Mouse (Mus musculus) B cell, adult 2 months (primary cell): Measurements from ENCODE around the gene Flnb.

Experiments used
- DNase-seq, 2 experiments: peaks; one replicate each; pipeline ENCODE4 v3.0.0; 2022

Flnb gene

GRCm38 (mm10) chr14:7826151-7826937 lies 8.6 kb downstream of the Flnb start:
- DNase-seq: no peak

DNA sequence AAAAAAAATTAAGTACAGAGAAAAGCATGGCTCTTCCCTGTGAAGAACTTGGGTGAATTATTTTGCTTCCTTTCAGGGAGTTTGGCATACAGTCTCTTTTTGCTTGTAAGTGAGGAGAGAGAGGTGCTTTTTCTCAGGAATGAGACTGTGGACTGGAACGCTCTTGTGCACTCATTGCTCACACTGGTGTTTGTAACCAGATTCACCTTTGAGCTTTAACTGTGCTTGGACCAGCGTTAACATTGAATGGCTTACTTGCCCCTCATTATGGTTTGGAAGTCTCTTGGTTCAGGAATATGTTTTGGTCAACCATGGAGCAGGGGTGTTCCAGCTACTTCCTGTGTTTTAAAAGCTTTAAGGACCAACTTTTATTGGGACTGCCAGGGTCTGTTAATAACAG lies 11.4 kb downstream of the Flnb start:
- DNase-seq: no peak

GRCm38 (mm10) chr14:7831770-7832439 lies 14.1 kb downstream of the Flnb start:
- no peak for DNase-seq

DNA sequence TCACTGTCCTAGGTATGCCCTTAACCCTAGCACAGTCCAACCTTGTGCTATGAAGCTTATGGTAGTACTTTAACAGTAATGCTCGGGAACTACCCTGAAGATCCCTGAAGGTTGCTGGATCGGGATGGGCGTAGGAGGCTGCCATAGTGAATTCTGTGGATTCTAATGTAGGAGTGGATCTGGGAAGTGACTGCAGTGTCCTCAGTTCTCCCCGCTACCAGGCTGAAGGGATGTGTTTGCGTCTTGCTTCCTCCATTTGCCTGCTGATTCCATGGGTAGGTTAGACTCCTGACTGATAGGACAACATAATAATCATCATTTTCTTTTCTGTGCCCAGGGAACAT lies 14.7 kb downstream of the Flnb start:
- DNase-seq: no peak

GRCm38 (mm10) chr14:7833458-7833857 lies 15.7 kb downstream of the Flnb start:
- DNase-seq: no peak

DNA sequence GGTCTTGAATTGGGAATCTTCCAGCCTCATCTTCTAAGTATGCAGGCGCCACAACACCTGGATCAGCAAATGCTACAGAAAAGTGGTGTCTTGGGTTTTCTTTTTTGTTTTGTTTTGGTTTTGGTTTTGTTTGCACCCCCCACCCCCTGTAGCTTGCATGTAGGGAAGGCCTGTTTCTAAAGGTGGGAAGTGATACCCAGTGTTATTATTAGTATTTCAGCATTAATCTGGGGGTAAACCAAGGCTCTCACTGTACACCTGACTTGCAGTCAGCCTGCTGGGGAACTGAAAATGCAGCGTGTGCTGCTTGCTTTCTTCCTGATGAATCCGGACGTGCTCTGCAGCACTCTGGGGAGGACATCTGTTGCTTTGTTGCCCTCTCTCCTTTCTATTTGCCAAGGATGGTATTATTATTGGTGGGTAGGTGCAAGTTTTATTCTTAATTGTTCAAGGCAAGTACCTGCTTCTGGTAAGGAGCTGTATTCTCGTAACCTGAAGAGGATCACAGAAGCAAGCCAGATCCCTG lies 20.9 kb downstream of the Flnb start:
- DNase-seq: no peak

DNA sequence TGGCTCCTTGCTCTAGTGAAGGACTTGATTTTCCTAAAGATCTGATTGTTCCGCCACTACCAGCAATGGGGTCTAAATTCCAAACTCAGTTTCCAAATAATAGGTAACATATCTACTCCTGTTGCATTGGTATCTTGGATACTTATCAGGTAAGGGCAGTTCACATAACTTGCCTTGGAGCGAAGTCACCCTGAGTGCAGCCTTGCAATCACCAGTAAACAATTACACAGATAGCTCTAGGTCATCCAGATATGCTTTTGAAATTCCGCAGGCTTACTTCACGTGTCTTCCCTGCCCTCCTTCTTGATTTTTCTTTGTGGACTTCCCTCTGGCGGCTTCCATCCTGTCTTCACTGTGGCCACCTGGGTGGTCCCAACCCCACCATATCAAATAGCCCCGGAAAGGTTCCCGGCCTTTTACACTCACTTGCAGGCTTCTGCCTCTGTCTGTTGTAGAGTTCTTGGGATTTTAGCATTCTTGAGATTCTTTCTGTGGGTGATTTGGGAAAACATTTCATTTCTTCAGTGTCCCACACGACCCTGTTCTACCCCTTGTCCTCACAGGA lies 22.3 kb downstream of the Flnb start:
- no peak for DNase-seq

GRCm38 (mm10) chr14:7842631-7843332 lies 25.0 kb downstream of the Flnb start:
- DNase-seq: no peak

- DNase-seq: no peak
Measured at GRCm38 (mm10) chr14:7846696-7847095, 28.9 kb downstream of the Flnb start.

DNA sequence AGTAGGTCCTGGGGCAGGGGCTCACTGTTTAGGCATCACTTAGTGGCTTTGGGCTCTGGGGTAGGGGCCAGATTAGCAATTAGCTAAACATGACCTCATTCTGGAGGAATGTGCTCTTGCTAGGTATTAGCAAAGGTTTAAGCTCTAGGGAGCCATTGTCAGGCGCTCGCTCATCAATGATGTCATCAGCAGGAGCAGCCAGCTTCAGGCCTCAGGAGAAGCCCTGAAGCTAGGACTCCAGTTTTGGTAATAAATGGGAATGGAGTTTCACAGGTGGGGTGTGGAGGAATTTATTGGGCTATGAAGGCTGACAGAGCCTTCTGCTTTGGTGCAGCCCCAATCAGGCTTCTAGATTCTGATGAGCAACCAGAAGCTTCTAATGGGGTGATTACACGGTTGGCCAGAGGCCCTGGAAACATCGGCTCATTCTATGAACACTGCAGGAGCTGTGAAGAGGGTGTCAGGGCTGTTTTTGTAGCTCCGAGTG lies 30.0 kb downstream of the Flnb start:
- DNase-seq: no peak

DNA sequence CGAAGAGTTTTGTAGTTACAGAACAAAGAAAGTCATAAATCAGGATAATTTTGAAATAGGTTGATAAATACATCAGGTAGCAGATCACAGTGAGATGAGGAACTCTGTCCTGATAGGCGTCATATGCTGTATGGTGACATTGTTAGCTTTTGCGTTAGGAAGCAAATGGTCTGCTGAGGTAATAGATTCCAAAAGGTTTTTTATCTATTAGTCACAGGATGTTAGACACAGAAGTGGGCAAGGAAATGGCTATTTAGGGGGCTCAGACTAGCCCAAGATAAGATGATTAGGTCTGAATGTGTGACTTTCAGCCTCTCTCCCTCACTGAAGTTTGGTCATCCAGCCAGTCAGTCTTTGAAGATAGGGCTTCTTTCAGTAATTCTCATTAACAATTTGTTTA lies 33.2 kb downstream of the Flnb start:
- no peak for DNase-seq

- no peak for DNase-seq
Measured at GRCm38 (mm10) chr14:7851543-7852065, 33.8 kb downstream of the Flnb start.

- no peak for DNase-seq
Measured at GRCm38 (mm10) chr14:7853691-7854090, 35.9 kb downstream of the Flnb start.

GRCm38 (mm10) chr14:7854366-7854765 lies 36.6 kb downstream of the Flnb start:
- DNase-seq: no peak

GRCm38 (mm10) chr14:7855101-7855500 lies 37.3 kb downstream of the Flnb start:
- DNase-seq: no peak

GRCm38 (mm10) chr14:7855501-7855900 lies 37.7 kb downstream of the Flnb start:
- DNase-seq: no peak

- no peak for DNase-seq
Measured at GRCm38 (mm10) chr14:7856348-7856747, 38.6 kb downstream of the Flnb start.

GRCm38 (mm10) chr14:7857835-7858234 lies 40.1 kb downstream of the Flnb start:
- DNase-seq: no peak

DNA sequence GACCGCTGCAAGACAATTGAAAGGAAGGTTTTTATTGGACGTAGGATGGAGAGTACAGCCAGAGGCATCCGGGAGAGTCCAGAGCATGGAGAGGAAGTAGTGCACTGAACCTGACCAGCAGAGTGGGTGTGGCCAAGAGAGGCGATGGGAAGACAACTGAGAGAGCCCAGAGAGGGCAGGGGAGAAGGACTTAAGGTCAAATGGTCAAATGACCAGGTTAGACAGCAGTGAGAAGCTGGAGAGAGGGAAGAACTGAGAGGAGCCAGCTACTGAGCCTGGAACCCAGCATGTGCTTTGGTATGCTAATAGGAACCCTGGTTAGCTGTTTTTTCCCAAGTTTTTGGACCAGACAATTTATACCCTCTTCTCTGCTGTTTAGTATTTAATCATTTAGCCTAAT lies 40.7 kb downstream of the Flnb start:
- no peak for DNase-seq

GRCm38 (mm10) chr14:7860525-7861154 lies 42.9 kb downstream of the Flnb start:
- no peak for DNase-seq

DNA sequence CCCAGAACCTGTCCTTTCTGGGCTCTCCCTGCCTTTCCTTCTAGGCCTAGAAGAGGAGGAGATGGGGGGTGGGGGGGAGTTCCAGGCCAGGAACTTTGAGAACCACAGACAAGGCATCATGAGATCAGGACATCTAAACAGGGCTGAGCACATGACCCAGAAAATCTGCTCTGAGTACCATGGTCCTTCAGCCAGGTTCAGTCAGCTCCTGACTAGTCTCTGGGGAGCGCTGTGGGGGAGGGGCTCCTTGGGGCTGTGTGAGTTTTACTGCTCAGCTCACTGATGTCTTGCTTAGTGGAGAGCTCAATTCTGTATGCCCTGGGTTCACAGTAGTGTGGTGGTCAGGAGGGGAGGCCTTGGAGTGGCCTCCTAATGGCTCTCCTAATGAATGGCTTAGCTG lies 43.5 kb downstream of the Flnb start:
- peak in 1 of 2 experiments; percentile 8 for DNase-seq

DNA sequence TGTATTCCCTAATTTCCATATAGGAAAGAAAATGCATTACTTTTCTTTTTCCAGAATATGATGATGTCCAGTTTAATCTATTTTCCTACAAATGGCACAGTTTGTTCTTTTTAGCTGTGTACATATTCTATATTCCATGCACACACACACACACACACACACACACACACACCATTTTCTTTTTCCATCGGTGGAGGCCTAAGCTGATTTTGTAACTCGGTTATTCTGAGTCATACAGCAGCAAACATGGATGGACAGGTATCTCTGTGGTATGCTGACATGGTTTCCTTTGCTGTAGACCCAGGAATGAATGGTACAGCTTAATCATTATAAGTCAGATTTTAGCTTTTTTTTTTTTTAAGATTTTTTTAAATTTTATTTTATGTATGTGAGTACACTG lies 44.5 kb downstream of the Flnb start:
- DNase-seq: no peak

DNA sequence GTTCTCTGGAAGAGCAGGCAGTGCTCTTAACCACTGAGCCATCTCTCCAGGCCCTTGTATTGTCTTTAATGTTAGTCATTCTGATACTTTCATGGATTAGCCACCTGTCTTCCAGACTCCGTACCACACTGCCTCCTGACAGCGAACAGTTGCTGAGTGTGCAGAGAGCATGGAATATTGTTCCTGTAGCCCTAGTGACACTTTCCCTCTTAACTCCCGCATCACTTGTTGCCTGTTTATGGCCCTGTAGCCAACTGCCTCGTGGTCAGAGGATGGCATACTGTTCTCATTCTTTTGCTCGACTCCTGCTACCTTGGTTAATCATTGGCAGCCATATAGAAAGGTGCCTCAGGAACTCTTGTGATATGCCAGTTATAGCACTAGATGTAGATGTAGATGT lies 45.4 kb downstream of the Flnb start:
- DNase-seq: no peak
